Mouse (Mus musculus): Measurements from ENCODE around the gene Pawr.
"Not testable (repeated sequence)": the region's sequence is repeated elsewhere in the genome, so short reads cannot be mapped to it uniquely, and the experiment has no call there.

Pawr gene

GRCm38 (mm10) chr10:108392151-108392550 is 60.2 kb downstream of the Pawr start:
- DNase-seq (ENCODE audit: low spot score): no peak

GRCm38 (mm10) chr10:108394306-108394705 is 62.4 kb downstream of the Pawr start:
- no peak for DNase-seq (ENCODE audit: low spot score)

- DNase-seq (ENCODE audit: low spot score): no peak
Measured at GRCm38 (mm10) chr10:108395229-108395628, 63.3 kb downstream of the Pawr start.

- DNase-seq (ENCODE audit: low spot score): no peak
Measured at GRCm38 (mm10) chr10:108395647-108396046, 63.7 kb downstream of the Pawr start.

GRCm38 (mm10) chr10:108402751-108403150 is 70.8 kb downstream of the Pawr start:
- DNase-seq (ENCODE audit: low spot score): no peak

- DNase-seq (ENCODE audit: low spot score): no peak
Measured at GRCm38 (mm10) chr10:108403366-108403865, 71.5 kb downstream of the Pawr start.

GRCm38 (mm10) chr10:108404087-108404486 is 72.2 kb downstream of the Pawr start:
- no peak for DNase-seq (ENCODE audit: low spot score)

GRCm38 (mm10) chr10:108405076-108405475 is 73.2 kb downstream of the Pawr start:
- no peak for DNase-seq (ENCODE audit: low spot score)

GRCm38 (mm10) chr10:108405931-108406330 is 74.0 kb downstream of the Pawr start:
- DNase-seq (ENCODE audit: low spot score): no peak

- no peak for DNase-seq (ENCODE audit: low spot score)
Measured at GRCm38 (mm10) chr10:108406798-108407754, 75.2 kb downstream of the Pawr start.

- no peak for DNase-seq (ENCODE audit: low spot score)
Measured at GRCm38 (mm10) chr10:108408025-108408424, 76.1 kb downstream of the Pawr start.

- no peak for DNase-seq (ENCODE audit: low spot score)
Measured at GRCm38 (mm10) chr10:108408437-108408836, 76.5 kb downstream of the Pawr start.

- DNase-seq (ENCODE audit: low spot score): no peak
Measured at GRCm38 (mm10) chr10:108408986-108409385, 77.1 kb downstream of the Pawr start.

- no peak for DNase-seq (ENCODE audit: low spot score)
Measured at GRCm38 (mm10) chr10:108409529-108409928, 77.6 kb downstream of the Pawr start.

- DNase-seq (ENCODE audit: low spot score): no peak
Measured at GRCm38 (mm10) chr10:108414936-108415635, 83.2 kb downstream of the Pawr start.

GRCm38 (mm10) chr10:108417448-108417847 is 85.5 kb downstream of the Pawr start:
- no peak for DNase-seq (ENCODE audit: low spot score)

GRCm38 (mm10) chr10:108430553-108430952 is 98.6 kb downstream of the Pawr start:
- DNase-seq (ENCODE audit: low spot score): no peak

- no peak for DNase-seq (ENCODE audit: low spot score)
Measured at GRCm38 (mm10) chr10:108432194-108432593, 100.3 kb downstream of the Pawr start.

GRCm38 (mm10) chr10:108433976-108434375 is 102.1 kb downstream of the Pawr start:
- DNase-seq (ENCODE audit: low spot score): no peak

GRCm38 (mm10) chr10:108435616-108436015 is 103.7 kb downstream of the Pawr start:
- no peak for DNase-seq (ENCODE audit: low spot score)

GRCm38 (mm10) chr10:108436365-108436764 is 104.4 kb downstream of the Pawr start:
- DNase-seq (ENCODE audit: low spot score): no peak

GRCm38 (mm10) chr10:108440251-108440650 is 108.3 kb downstream of the Pawr start:
- DNase-seq (ENCODE audit: low spot score): not testable (repeated sequence)

Measured in layer of hippocampus, adult 9-10 months (tissue).